Mouse (Mus musculus): ENCODE measurements around the gene Mat2b. TPM values are rescaled to one million over a fixed set of nuclear protein-coding genes. Genes with fewer than 3 reads are reported as not detected.

The Mat2b gene
- polyA plus RNA-seq, 1 experiment from 2014 or later = 98.7 TPM

Other genes with a start within 250 kb of the Mat2b start
- 40.5 and 53.6 TPM in 2 replicates for gene Hmmr, start 38.2 kb upstream of the Mat2b start, polyA plus RNA-seq (2016; fragmentation: Nextera tagmentation; extraction: Ambion mirVana)
- 162 and 193 TPM in 2 replicates for gene Nudcd2, start 38.5 kb upstream of the Mat2b start, polyA plus RNA-seq (2016; fragmentation: Nextera tagmentation; extraction: Ambion mirVana)
- gene Ccng1, start 60.1 kb upstream of the Mat2b start, polyA plus RNA-seq (2016; fragmentation: Nextera tagmentation; extraction: Ambion mirVana) = 35.5 and 37.2 TPM in 2 replicates